Mouse (Mus musculus) layer of hippocampus, adult 6 months (tissue): ENCODE measurements around the gene Fan1. TPM values are rescaled to one million over a fixed set of nuclear protein-coding genes. Genes with fewer than 3 reads are reported as not detected.

Experiments
- long read RNA-seq, 2 experiments: library from polyadenylated mRNA; unstranded; transcript quantifications; one replicate each; pipeline ENCODE4 v2.0.0; 2019 to 2020
- polyA plus RNA-seq: library from polyadenylated mRNA; unstranded; fragments of <200 nt; fragmentation: Nextera tagmentation; gene quantifications from 2 replicates; pipeline ENCODE4 v1.2.3, GENCODE M21; 2021

Fan1 gene
- polyA plus RNA-seq, result 0.24 and 0.39 TPM in 2 replicates
- long read RNA-seq, experiment 1, result 0 reads
- long read RNA-seq, experiment 2, partial matches to known transcripts, result 1 of 3 reads
- long read RNA-seq, experiment 2, other reads (novel, unspliced or antisense), result 1 of 3 reads

GRCm38 (mm10) chr7:64373830-64374562, at the start of gene Fan1:
Gene Fan1 (minus strand): TSS chr7:64374095.

GRCm38 (mm10) chr7:64392122-64392818, 18.4 kb upstream of the Fan1 start, which contains the start of the genes Mphosph10 and Mcee:
Gene Mphosph10 (minus strand): TSS chr7:64392268.
Gene Mcee (plus strand): TSS chr7:64392607.

Other genes with a start within 250 kb of the Fan1 start
- 0.03 and 0.09 TPM in 2 replicates for gene Trpm1, start 220.3 kb downstream of the Fan1 start, polyA plus RNA-seq
- gene Mtmr10, start 86.4 kb downstream of the Fan1 start, polyA plus RNA-seq, result 3.2 and 4.1 TPM in 2 replicates
- gene Mphosph10, start 18.2 kb upstream of the Fan1 start, polyA plus RNA-seq, result 14.7 and 16.2 TPM in 2 replicates
- gene Mcee, start 18.5 kb upstream of the Fan1 start, polyA plus RNA-seq, result 113 and 164 TPM in 2 replicates
- gene Apba2, start 127.6 kb upstream of the Fan1 start, polyA plus RNA-seq, result 138 and 153 TPM in 2 replicates